Mouse (Mus musculus) liver, embryonic 15.5 days (tissue): Measurements from ENCODE around the gene Fam219b. TPM values are rescaled to one million over a fixed set of nuclear protein-coding genes. Genes with fewer than 3 reads are reported as not detected.
A peak's percentile ranks its signal among the peaks of the same experiment; 100 is the strongest.

Experiments
- ATAC-seq: fragments of 200-750 bp; cut with Nextera tagmentation; 2 replicates; pipeline ENCODE4 v1.8.0; 2017; ENCODE audit warnings: moderate number of reproducible peaks, mild to moderate bottlenecking, moderate library complexity; ENCODE audit not compliant: insufficient read depth
- H3K27ac ChIP-seq: fragments of 300-500 bp; sonication (generic); replicated peaks from 2 replicates; pipeline ENCODE4 v1.5.1; 2015; ENCODE audit warnings: mild to moderate bottlenecking, inconsistent platforms
- H3K27me3 ChIP-seq: fragments of 300-500 bp; sonication (generic); 2 replicates; pipeline ENCODE4 v1.6.1; 2015; ENCODE audit warnings: mild to moderate bottlenecking, inconsistent platforms
- H3K36me3 ChIP-seq: fragments of 300-500 bp; sonication (generic); replicated peaks from 2 replicates; pipeline ENCODE4 v1.6.1; 2015; ENCODE audit warnings: moderate library complexity, mild to moderate bottlenecking, inconsistent platforms
- H3K4me1 ChIP-seq: fragments of 300-500 bp; sonication (generic); replicated peaks from 2 replicates; pipeline ENCODE4 v1.6.1; 2015; ENCODE audit warnings: inconsistent platforms
- H3K4me2 ChIP-seq: fragments of 300-500 bp; sonication (generic); 2 replicates; pipeline ENCODE4 v1.6.1; 2015; ENCODE audit warnings: moderate library complexity, mild to moderate bottlenecking, inconsistent platforms
- H3K4me3 ChIP-seq: fragments of 300-500 bp; sonication (generic); replicated peaks from 2 replicates; pipeline ENCODE4 v1.5.1; 2015; ENCODE audit warnings: mild to moderate bottlenecking, inconsistent platforms
- H3K9ac ChIP-seq: fragments of 300-500 bp; sonication (generic); 2 replicates; pipeline ENCODE4 v1.6.1; 2015; ENCODE audit warnings: moderate library complexity, mild to moderate bottlenecking, inconsistent platforms
- H3K9me3 ChIP-seq: fragments of 300-500 bp; sonication (generic); replicated peaks from 2 replicates; pipeline ENCODE4 v1.6.1; 2016; ENCODE audit warnings: inconsistent platforms
- WGBS: fragments of 180-500 bp; shearing (Covaris S2); methylation state at CpG from one replicate; pipeline ENCODE4 v1.1.7; 2015; ENCODE audit warnings: mixed read lengths; ENCODE audit not compliant: insufficient replicate concordance; 5-methylcytosine and 5-hydroxymethylcytosine counted together
- polyA plus RNA-seq: library from polyadenylated mRNA; unstranded; fragments of >200 nt; fragmentation: Nextera tagmentation; extraction: Ambion mirVana; gene quantifications from 2 replicates; pipeline ENCODE4 v1.2.1, GENCODE M21; 2015

Fam219b gene
- polyA plus RNA-seq, 1 experiment from 2014 or later = 6.1 TPM

DNA sequence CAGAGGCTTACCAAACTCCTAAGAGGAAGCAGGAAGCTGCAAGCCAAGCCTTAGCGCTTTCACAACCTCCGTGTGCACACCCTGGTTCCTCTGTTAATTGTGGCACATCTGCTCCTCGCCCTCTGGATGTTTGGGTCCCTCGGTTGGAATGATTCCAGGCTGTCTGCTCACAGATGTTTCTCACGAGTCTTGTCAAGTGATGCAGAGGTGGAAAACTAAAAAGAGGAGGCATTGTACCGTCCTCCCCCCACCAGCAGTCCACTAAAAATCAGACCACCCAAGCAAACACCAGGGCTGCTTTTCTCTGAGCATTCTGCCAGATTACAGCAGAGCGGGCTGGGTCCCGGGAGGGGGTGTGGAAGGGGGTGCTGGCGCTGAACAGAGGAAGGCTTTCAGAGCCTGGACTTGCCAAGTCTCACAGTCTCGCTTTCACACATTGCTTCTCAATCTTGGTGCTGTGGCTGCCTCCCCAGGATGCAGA, 28.5 kb downstream of the Fam219b start:
- Histone ChIP-seq H3K4me3 (no peak overlapping the region), H3K27me3 (no peaks in the 10 kb centered on the region), H3K4me2 (peak overlapping the region; percentile 17), H3K9ac (no peak overlapping the region), H3K9me3 (no peaks in the 10 kb centered on the region), H3K27ac (no peak overlapping the region; the same call in 1 of the 2 replicates), H3K36me3 (peaks cover 20% of the 10 kb centered on the region), H3K4me1 (peaks cover 40% of the 10 kb centered on the region)
- no peak for ATAC-seq
- WGBS = 50% methylated on average over 10 of the region's 10 CpGs

DNA sequence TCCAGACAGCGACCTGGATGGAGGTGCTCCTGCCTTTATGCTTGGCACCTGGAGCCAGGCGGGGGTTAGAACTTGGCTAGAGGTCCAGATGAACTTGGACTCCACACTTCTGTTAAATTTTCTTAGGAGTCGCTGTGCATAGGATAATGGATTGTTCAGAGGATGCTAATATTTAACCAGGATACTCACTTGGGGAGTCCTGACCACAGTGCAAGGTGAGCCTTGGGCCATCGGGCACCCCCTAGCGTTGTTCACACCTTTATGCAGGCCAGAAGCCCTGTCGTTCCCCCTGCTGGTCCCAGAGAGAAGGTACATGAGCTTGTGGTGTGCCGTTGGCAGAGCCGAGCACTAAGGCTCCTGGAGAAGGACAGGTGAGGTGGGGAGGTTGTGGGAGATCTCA, 29.5 kb downstream of the Fam219b start:
- H3K4me3 ChIP-seq = no peak overlapping the region
- H3K27ac ChIP-seq = no peak overlapping the region
- peaks cover 20% of the 10 kb centered on the region for H3K36me3 ChIP-seq
- no peak overlapping the region for H3K4me2 ChIP-seq
- WGBS = 65% methylated on average over 8 of the region's 8 CpGs
- no peaks in the 10 kb centered on the region for H3K9me3 ChIP-seq
- no peak for ATAC-seq
- no peaks in the 10 kb centered on the region for H3K27me3 ChIP-seq
- H3K9ac ChIP-seq = no peak overlapping the region
- peaks cover 33% of the 10 kb centered on the region for H3K4me1 ChIP-seq

DNA sequence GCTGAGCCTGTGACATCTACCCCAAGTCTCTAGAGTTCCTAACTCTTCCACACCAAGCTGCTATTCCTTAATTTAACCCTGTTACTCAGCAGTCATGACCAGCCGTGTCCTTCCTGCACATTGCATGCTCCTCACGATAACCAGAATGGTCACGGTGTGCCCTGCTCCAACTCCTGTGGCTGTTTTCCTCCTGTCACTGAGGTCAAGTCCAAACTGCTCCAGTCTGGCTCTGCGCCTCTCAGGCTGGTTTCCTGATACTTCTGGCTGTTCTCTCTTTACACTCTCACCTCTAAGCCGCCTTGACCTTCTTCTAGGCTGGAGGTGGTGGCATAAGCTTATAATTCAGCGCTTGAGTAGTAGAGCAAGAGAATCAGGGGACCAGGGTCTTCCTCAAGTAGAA, 31.2 kb downstream of the Fam219b start:
- Histone ChIP-seq H3K4me2 (no peak overlapping the region), H3K4me1 (peaks cover 18% of the 10 kb centered on the region), H3K9ac (no peak overlapping the region), H3K27me3 (no peaks in the 10 kb centered on the region), H3K4me3 (no peak overlapping the region), H3K9me3 (no peaks in the 10 kb centered on the region), H3K27ac (no peak overlapping the region), H3K36me3 (peaks cover 28% of the 10 kb centered on the region)
- WGBS = 83% methylated on average over 6 of the region's 6 CpGs
- no peak for ATAC-seq

DNA sequence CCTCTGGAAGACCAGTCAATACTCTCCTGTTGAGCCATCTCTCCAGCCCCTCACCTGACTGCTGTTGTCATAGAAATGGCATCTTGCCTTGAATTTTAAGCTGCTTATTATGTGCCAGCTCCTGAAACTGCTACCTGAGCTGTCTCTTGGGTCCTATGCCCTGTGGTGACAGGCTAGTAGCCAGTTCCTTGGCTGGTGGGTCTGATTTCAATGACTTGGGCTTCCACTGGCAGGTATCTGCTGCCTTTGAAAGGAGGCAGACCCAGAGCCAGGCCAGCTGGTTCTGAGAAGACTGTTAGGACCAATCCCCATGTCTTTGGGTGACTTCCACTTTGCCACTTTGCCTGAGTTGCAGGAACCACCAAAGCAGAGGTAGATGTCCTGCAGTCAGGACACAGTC, 37.1 kb downstream of the Fam219b start:
- peaks cover 24% of the 10 kb centered on the region for H3K4me1 ChIP-seq
- no peaks in the 10 kb centered on the region for H3K27me3 ChIP-seq
- H3K36me3 ChIP-seq = peaks cover 31% of the 10 kb centered on the region
- H3K9ac ChIP-seq = no peak overlapping the region
- H3K9me3 ChIP-seq = no peaks in the 10 kb centered on the region
- no peak overlapping the region for H3K4me2 ChIP-seq
- no peak for ATAC-seq
- no peak overlapping the region for H3K4me3 ChIP-seq
- no peak overlapping the region for H3K27ac ChIP-seq

DNA sequence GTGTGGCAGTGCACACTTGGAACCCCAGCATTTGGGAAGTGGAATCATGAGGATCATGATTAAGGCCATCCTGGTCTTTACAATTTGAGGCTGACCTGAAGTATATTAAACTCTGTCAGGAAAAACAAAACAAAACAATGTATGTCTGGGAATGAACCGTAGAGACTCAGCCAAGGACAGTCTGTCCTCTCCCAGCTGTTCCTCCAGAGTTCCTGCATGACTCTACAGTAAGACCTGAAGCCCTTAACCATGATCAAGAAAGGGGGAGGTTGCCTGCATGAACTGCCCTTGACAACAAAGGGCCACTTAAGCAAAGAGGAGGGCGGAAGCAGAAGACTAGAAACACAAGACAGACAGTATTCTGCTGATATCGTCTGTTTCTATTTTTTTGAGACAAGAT, 38.2 kb downstream of the Fam219b start:
- H3K36me3 ChIP-seq = peaks cover 37% of the 10 kb centered on the region
- no peaks in the 10 kb centered on the region for H3K9me3 ChIP-seq
- H3K4me2 ChIP-seq = no peak overlapping the region
- no peak overlapping the region for H3K9ac ChIP-seq
- no peak overlapping the region for H3K27ac ChIP-seq
- no peak for ATAC-seq
- WGBS = 63% methylated on average over 3 of the region's 3 CpGs
- no peak overlapping the region for H3K4me3 ChIP-seq
- H3K27me3 ChIP-seq = no peaks in the 10 kb centered on the region
- H3K4me1 ChIP-seq = peaks cover 24% of the 10 kb centered on the region

DNA sequence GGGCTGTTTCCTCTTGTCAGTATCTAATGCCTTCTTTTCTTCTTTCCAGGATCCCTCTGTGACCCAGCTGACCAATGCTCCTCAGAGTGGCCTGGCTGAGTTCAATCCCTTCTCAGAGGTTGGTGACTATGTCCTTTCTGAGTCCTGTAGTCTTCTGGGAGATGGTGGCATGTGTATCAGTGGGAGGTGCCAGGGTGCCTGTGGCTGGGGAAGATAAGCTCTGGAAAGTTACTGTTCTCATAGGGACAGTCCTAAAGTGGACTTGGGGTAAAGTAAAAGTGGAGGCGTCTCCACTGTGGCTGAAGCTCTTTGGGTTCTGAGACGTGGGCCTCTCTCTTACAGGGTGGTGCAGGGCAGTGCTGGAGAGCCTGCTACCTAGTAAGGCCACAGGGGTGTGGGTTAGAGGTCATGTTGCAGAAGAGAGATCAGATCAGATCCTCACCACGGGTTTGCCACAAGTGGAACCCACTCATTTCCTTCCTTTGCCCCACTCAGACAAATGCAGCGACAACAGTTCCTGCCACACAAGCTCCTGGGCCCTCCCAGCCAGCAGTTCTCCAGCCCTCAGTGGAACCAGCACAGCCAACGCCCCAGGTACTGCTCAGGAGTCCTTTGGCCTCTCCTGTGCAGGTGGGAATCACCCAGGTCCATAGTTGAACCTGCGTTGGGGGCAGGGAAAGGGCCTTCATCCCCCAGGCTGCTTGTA, 40.0 kb downstream of the Fam219b start:
- H3K4me2 ChIP-seq = peak overlapping the region; percentile 44
- no peaks in the 10 kb centered on the region for H3K27me3 ChIP-seq
- 22% methylated on average over 6 of the region's 6 CpGs for WGBS
- peaks cover 24% of the 10 kb centered on the region for H3K4me1 ChIP-seq
- H3K27ac ChIP-seq = peak overlapping the region; percentile 70
- peak; percentile 86 for ATAC-seq
- H3K9ac ChIP-seq = peak overlapping the region; percentile 1; the same call in 1 of the 2 replicates
- H3K36me3 ChIP-seq = peaks cover 50% of the 10 kb centered on the region
- H3K4me3 ChIP-seq = no peak overlapping the region
- no peaks in the 10 kb centered on the region for H3K9me3 ChIP-seq

DNA sequence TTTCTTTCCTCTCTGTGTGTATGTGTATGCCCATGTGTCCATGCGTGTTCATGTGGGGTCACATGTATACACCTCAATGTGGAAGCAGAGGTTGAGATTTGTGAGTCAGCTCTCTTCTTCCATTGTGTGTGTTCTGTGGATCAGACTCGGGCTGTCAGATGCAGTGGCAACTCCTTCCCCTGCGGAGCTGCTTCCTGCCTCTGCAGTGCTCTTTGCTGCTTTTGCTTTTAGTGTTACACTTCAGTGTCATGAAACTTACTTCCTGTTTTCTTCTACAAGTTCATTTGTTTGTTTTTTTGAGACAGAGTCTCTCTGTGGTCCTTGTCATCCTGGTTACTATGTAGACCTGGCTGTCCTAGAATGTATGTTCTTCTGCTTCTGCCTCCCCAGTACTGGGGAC, 47.7 kb downstream of the Fam219b start:
- H3K9ac ChIP-seq = no peak overlapping the region
- peaks cover 16% of the 10 kb centered on the region for H3K4me1 ChIP-seq
- peaks cover 61% of the 10 kb centered on the region for H3K36me3 ChIP-seq
- 59% methylated on average over 3 of the region's 3 CpGs for WGBS
- no peak for ATAC-seq
- H3K27ac ChIP-seq = no peak overlapping the region
- H3K27me3 ChIP-seq = no peaks in the 10 kb centered on the region
- H3K9me3 ChIP-seq = no peaks in the 10 kb centered on the region
- no peak overlapping the region for H3K4me2 ChIP-seq
- H3K4me3 ChIP-seq = no peak overlapping the region

DNA sequence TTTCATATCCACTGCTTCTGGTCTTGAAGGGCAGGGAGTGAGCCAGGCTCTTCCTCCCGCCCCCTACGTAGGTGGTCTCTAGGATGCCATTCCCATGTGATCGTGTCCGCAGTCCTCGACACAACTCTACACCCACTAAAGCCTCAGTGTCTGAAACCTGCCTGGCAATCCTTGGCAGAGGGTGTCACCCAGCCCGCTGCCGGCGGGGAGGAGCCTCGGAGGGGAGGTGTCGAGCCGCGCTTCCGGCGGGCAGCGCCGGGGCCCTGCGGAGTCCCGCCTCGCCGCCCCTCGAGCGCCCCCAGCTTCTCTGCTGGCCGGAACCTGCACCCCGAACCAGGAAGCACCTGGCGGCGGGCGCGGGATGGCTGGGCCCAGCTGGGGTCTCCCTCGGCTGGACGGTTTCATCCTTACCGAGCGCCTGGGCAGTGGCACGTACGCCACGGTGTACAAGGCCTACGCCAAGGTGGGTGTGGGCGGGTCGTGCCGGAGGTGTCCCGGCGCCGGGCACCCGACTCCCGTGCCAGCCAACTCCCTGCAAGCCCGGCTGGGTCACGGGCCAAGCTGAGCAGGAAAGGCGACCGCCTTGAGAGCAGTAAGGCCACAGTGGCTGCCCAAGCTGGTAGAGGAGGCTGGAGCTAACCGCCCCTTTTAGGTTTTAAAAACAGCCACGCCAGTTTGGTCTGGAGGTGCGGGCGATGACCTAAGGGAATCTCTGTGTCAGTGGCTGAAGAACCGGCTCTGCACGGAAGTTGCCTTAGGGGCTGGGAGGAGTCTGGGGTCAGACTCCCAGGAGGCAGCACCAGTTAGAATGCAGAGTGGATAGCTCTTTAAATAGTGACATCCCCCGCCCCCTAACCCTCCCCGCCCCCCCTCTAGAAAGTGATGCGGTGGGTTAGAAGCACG, 52.1 kb downstream of the Fam219b start, which contains the start of gene Ulk3:
Ulk3 (plus strand) TSS at position 229 of the 903 bp plus-strand sequence.
- Histone ChIP-seq H3K4me3 (peak within 1 kb of the TSS; percentile 78), H3K4me1 (peaks cover 30% of the 10 kb centered on the region), H3K36me3 (peaks cover 31% of the 10 kb centered on the region), H3K27ac (peak within 1 kb of the TSS; percentile 74), H3K9ac (peak within 1 kb of the TSS; percentile 72), H3K27me3 (no peaks in the 10 kb centered on the region), H3K4me2 (peak within 1 kb of the TSS; percentile 93), H3K9me3 (no peaks in the 10 kb centered on the region)
- under 1% methylated on average over 58 of the region's 58 CpGs for WGBS
- peak; percentile 79 for ATAC-seq

DNA sequence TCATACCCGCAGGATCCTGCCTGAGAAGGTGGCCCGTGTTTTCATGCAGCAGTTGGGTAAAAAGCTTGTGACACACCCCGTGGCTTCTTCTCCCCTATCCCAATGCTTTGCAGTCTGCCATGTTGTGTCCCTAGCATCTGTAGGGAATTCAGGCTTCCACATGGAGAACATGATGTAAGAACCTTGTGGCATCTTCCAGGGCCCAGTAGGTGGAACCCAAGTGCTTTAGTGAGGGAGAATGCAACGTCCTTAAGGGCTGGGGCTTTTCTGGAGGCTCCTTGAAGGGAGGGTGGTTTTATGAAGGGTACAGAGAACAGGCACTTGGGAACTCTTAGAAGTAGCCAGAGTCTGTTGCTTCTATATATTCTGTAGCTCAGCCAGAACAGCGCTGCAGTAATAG, 53.4 kb downstream of the Fam219b start:
- no peak overlapping the region for H3K27ac ChIP-seq
- H3K9ac ChIP-seq = no peak overlapping the region
- no peak overlapping the region for H3K4me2 ChIP-seq
- no peak overlapping the region for H3K4me3 ChIP-seq
- no peaks in the 10 kb centered on the region for H3K9me3 ChIP-seq
- peaks cover 25% of the 10 kb centered on the region for H3K36me3 ChIP-seq
- H3K4me1 ChIP-seq = peaks cover 30% of the 10 kb centered on the region
- 50% methylated on average over 5 of the region's 5 CpGs for WGBS
- no peak for ATAC-seq
- no peaks in the 10 kb centered on the region for H3K27me3 ChIP-seq
